Mouse (Mus musculus): ENCODE measurements around the gene Ybx2.

Gene Ybx2

DNA sequence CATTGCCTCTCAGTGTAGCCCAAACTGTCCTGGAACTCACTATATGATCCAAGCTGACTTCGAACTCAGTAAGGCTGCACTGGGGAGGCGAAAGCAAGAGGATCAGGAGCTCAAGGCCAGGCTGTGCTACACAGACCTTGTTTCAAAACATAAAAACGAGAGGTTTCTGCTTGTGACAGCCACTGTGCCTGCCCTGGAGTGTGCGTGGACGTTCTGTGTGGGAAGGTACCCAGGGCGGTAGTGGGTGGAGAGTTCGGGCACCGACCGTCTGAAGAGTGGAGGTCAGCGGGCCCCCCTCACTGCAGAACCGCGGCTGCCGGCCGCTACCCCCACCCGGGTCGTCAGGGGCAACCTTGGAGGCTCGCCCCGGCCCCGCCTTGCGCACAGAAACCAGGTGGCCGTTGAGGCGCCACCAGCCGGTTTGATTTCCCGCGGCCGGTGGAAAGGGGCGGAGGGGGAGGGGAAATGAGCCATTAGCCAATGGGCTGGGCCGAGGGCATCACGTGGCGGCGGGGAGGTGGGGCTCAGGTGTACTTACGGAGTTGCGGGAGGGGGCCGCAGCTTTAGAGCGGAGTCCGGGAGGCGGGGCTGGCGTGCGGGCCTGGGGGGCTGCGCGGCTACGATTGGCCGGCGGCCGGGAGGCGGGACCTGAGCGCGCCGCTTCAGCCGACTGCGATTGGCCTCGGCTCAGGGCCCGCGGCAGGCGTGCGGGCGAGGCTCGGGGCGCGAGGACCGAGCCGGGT, at the start of gene Ybx2:
TSS of gene Ybx2 (plus strand) at position 660 of the 743 bp plus-strand sequence.
- DNase-seq (ENCODE audit: low spot score) = peak; percentile 91

DNA sequence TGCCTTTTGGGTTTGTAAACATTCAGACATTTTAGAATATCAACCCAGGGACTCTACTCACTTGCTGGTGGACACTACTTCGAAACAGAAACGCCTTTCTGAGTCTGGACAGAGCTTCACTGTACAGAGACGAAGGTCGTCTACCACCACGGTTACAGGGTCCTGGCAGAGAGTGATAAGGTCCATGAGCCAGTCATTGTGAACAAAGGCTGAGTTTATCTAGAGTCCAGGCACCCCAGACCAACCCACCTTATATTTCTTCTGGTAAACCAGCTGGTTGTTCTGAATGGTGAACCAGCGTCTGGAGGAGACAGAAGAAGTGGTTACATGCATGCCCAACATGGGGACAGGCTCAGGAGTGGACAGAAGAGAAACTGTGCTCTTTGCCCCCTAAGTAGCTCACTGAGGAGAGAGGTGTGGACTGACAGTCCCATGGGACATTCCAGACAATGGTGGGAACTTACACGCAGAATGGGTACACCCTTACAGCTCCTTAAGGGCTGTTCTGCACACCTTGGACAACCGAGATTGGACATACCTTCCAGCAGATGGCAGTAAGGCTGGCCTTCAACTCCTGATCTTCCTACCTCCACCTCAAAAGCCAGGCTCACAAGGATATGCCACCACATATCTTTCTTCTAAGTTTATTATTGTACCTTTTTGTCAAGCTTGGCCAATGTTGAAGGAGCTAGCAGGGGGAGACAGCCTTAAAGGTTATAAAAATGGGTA, 48.5 kb upstream of the Ybx2 start:
- DNase-seq (ENCODE audit: low spot score) = no peak

- no peak for DNase-seq (ENCODE audit: low spot score)
Observed at GRCm38 (mm10) chr11:69891482-69891881, 44.1 kb upstream of the Ybx2 start.

DNA sequence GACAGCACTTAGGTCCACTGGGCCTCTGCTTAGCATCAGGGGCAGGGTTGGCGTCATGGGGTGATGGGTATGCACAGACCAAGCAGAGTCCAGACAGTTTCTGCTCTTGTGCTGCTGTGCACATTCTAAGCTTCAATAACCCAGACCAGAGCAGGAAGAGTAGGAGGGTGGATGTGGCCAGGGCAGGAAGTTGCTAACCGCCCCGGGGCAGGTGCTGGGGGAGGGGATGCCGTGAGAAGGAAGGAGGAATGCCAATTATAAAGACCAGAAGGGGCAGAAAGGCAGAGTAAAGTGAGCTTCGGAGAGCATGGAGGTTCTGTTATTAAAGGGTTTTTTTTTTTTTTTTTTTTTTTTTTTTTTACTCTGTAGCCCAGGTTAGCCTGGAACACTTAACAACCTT, 40.9 kb upstream of the Ybx2 start:
- DNase-seq (ENCODE audit: low spot score) = peak; percentile 50

- DNase-seq (ENCODE audit: low spot score) = no peak
Observed at GRCm38 (mm10) chr11:69895291-69895690, 40.3 kb upstream of the Ybx2 start, which contains the start of gene Acap1. TSS of gene Acap1 (minus strand) at chr11:69895539.

GRCm38 (mm10) chr11:69899870-69900269, 35.7 kb upstream of the Ybx2 start:
- DNase-seq (ENCODE audit: low spot score) = no peak

GRCm38 (mm10) chr11:69900471-69901405, 34.9 kb upstream of the Ybx2 start, which contains the start of the genes 2810408A11Rik and Neurl4:
TSS of gene 2810408A11Rik (minus strand) at chr11:69900987.
TSS of gene Neurl4 (plus strand) at chr11:69901072.
- DNase-seq (ENCODE audit: low spot score) = peak; percentile 91

- DNase-seq (ENCODE audit: low spot score) = peak; percentile 94
Observed at GRCm38 (mm10) chr11:69901406-69901846, 34.2 kb upstream of the Ybx2 start.

- DNase-seq (ENCODE audit: low spot score) = peak; percentile 35
Observed at GRCm38 (mm10) chr11:69901993-69902392, 33.6 kb upstream of the Ybx2 start.

GRCm38 (mm10) chr11:69902972-69903371, 32.6 kb upstream of the Ybx2 start:
- no peak for DNase-seq (ENCODE audit: low spot score)

GRCm38 (mm10) chr11:69904311-69904710, 31.3 kb upstream of the Ybx2 start:
- no peak for DNase-seq (ENCODE audit: low spot score)

- DNase-seq (ENCODE audit: low spot score) = no peak
Observed at GRCm38 (mm10) chr11:69908645-69909044, 27.0 kb upstream of the Ybx2 start.

DNA sequence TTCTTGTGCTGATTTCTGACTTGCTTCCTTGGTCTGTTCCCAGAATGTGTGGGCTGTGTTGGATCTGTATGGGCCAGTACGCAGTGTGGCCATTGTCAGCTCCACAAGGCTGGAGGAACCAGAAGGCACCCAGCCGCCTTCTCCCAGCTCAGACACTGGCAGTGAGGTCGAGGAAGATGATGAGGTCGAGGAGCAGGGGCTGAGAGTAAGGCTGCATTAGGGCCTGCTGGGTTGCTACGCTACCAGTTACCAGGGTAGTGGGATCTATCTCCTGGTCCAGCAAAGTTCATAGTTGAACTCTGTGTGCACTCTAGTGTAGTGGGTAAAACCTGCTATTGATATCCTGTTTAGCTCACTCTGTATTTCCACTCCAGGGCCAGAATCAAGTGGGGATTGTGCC, 26.4 kb upstream of the Ybx2 start:
- no peak for DNase-seq (ENCODE audit: low spot score)

DNA sequence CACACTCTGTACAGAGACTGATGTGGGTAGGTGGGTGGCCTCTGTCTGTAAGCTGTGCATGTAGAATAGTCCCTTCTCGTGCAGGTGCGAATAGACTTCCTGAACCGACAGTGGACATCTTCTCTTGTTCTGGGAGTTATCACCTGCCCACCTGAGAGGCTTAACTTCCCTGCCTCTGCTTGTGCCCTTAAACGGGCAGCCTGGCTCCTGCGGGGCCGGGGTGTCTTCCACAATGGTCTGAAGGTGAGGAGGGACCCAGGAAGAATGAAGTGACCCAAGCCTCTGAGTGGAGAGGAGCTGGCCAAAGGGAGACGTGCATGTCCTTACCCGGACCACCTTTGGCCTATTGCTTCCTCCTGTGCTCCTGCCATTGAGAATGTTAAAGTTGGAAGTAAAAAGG, 25.4 kb upstream of the Ybx2 start:
- no peak for DNase-seq (ENCODE audit: low spot score)

GRCm38 (mm10) chr11:69910781-69911560, 24.6 kb upstream of the Ybx2 start:
- no peak for DNase-seq (ENCODE audit: low spot score)

GRCm38 (mm10) chr11:69911701-69912100, 23.9 kb upstream of the Ybx2 start:
- no peak for DNase-seq (ENCODE audit: low spot score)

DNA sequence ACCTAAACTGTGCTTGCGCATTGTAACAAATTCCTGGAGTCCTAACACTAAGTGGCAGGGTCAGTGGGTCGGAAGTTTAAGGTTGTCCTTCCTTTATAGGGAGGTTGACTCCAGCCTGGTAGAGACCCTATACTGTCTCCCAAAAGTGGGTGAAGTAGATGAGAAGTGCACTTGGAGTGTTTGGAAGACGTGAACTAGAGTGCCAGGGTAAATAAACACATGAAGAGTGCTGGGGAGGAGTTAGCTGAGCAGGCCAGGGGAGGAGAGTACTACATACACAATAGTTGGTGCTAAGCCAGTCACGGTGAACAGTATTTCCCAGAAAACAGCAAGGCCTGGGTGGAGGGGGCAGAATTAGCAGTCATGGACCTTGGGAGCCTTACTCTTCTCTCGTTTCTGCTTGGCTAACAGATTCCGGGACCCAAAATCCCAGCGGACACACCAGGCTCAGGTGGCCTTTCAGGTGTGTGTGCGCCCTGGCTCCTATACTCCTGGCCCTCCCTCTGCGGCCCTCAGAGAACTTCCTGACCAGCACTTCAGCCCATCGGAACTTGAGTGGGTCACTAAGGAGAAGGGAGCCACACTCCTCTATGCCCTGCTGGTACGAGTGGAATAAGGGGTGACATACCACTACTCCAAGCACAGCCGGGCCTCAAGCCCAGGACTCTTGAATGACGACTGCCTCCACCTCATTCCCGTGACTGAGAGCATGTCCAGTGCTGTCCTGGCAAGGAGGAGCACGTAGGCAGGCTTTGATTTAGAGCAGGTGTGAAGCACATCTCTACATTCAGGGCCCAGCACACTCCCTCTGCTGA, 22.7 kb upstream of the Ybx2 start:
- no peak for DNase-seq (ENCODE audit: low spot score)

GRCm38 (mm10) chr11:69913554-69914371, 21.8 kb upstream of the Ybx2 start, which contains the start of gene Gps2:
TSS of gene Gps2 (plus strand) at chr11:69913888.
- DNase-seq (ENCODE audit: low spot score) = peak; percentile 92

- DNase-seq (ENCODE audit: low spot score) = no peak
Observed at GRCm38 (mm10) chr11:69914372-69914764, 21.2 kb upstream of the Ybx2 start.
